Mouse (Mus musculus) heart, adult 2 months (tissue): ENCODE data around the gene Fli1.
A peak's percentile ranks its signal among the peaks of the same experiment; 100 is the strongest.

Experiments
- CTCF ChIP-seq: fragments of 200-600 bp; IDR thresholded peaks from 2 replicates; pipeline ENCODE4 v1.8.1; 2022; ENCODE audit warnings: antibody characterized with exemption, mild to moderate bottlenecking, moderate library complexity
- EP300 ChIP-seq: fragments of 200-500 bp; IDR thresholded peaks from 2 replicates; pipeline ENCODE4 v1.6.1; 2011; ENCODE audit warnings: low read depth, low read length, control low read depth; ENCODE audit not compliant: insufficient read depth
- POLR2A ChIP-seq: fragments of 200-500 bp; IDR thresholded peaks from 2 replicates; pipeline ENCODE4 v1.6.1; 2011; ENCODE audit warnings: mild to moderate bottlenecking, low read depth, low read length, control low read depth; ENCODE audit not compliant: insufficient read depth

DNA sequence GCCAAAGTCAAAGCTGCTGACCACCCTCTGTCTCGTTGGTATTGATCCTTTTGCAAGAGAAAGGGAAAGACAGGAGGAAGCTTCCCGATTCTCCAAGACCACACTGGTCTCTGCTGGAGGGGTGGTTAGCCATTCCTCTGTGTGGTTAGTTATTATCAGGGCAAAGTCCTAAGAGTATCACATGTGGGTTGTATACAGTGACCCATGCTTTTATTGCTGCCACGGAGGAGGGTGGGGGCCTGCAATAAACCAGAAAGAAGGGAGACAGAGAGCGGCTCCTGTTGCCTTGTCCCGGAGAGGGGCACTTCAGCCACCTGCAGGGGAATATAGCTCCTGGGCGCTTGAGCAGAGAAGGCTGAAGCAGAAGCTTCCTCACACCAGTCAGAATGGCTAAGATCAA, 41.2 kb upstream of the Fli1 start:
- TF ChIP-seq POLR2A = no peak
- peak; percentile 15 for TF ChIP-seq CTCF
- no peak for TF ChIP-seq EP300
